22 mouse cellular contexts compared by ENCODE assay signal in genomic region chr4:109273586-109274240, GRCm38 (mm10). TPM values are rescaled to one million over a fixed set of nuclear protein-coding genes. Genes with fewer than 3 reads are reported as not detected.
DNase-seq lines count a peak whose midpoint lies in the region; ATAC-seq and TF ChIP-seq lines count a peak whose summit lies in the region.
"Had no signal": no experiment of that assay in that cellular context is flagged by ENCODE, and none has a peak within 500 bp of the region (broad histone marks: within the 10 kb centered on the region; RNA-seq: fewer than 3 reads in every experiment).

No protein-coding gene starts in this region.

- no peak for TF ChIP-seq CTCF in forebrain, postnatal 0 days (IDR thresholded peaks at IDR 0.05; ENCODE audit: low read depth)
- TF ChIP-seq CTCF in left cerebral cortex, adult 2 months (IDR thresholded peaks at IDR 0.05), result no peak

- no peak overlapping the region for H3K4me2 ChIP-seq in forebrain, postnatal 0 days (ENCODE audit: low read depth)
- H3K4me2 ChIP-seq in forebrain, embryonic 16.5 days (ENCODE audit: low read length), result no peak overlapping the region
- H3K4me2 ChIP-seq: hindbrain, embryonic 15.5 days; limb, embryonic 12.5 days; neural tube, embryonic 12.5 days had no signal

- peak; percentile 5 for DNase-seq in forebrain, postnatal 0 days
- no peak for DNase-seq in left cerebral cortex, adult 2 months (ENCODE audit: extremely low spot score in 1 of 2, low spot score in 2 of 2)
- DNase-seq in left cerebral cortex, adult 9 months (ENCODE audit: low spot score in 2 of 2), result no peak
- DNase-seq in adipocyte (ENCODE audit: low spot score), result peak; percentile 75
- peak; percentile 55 for DNase-seq in naive thymus-derived CD4-positive, alpha-beta T cell, adult 2 months (ENCODE audit: low read depth)
- no peak for DNase-seq in lung, postnatal 4 days
- no peak for DNase-seq in spleen, adult 18-20 months
- DNase-seq: adrenal gland, postnatal 10 days; cerebellum, postnatal 14 days; heart, postnatal 10 days; kidney, adult 18-20 months; kidney, postnatal 4 days; lung, postnatal 14 days; thymus, adult 18-20 months had no signal

- H3K27ac ChIP-seq in forebrain, postnatal 0 days (ENCODE audit: low read depth, low read length), result no peak overlapping the region
- H3K27ac ChIP-seq in forebrain, embryonic 16.5 days (ENCODE audit: low read length), result no peak overlapping the region
- peak overlapping the region; percentile 67 for H3K27ac ChIP-seq in left cerebral cortex, adult 2 months
- H3K27ac ChIP-seq: embryonic facial prominence, embryonic 10.5 days; hindbrain, embryonic 15.5 days; limb, embryonic 12.5 days; liver, embryonic 14.5 days; neural tube, embryonic 12.5 days had no signal

- H3K36me3 ChIP-seq in forebrain, postnatal 0 days (ENCODE audit: insufficient read depth), result no peaks in the 10 kb centered on the region
- no peaks in the 10 kb centered on the region for H3K36me3 ChIP-seq in forebrain, embryonic 16.5 days (ENCODE audit: control insufficient read depth, insufficient read depth)
- H3K36me3 ChIP-seq: embryonic facial prominence, embryonic 10.5 days; hindbrain, embryonic 15.5 days; limb, embryonic 12.5 days; neural tube, embryonic 12.5 days had no signal

- WGBS in forebrain, postnatal 0 days, result 81% methylated on average over 2 of the region's 2 CpGs
- 90% methylated on average over 2 of the region's 2 CpGs for WGBS in forebrain, embryonic 16.5 days

- no peaks in the 10 kb centered on the region for H3K4me1 ChIP-seq in forebrain, postnatal 0 days (ENCODE audit: insufficient read depth)
- H3K4me1 ChIP-seq in forebrain, embryonic 16.5 days (replicated peaks; ENCODE audit: control insufficient read depth, insufficient read depth, low read length), result 0 out of 2 replicates have a peak, but pooled peaks cover 3% of the 10 kb centered on the region
- H3K4me1 ChIP-seq: embryonic facial prominence, embryonic 10.5 days; hindbrain, embryonic 15.5 days; limb, embryonic 12.5 days; neural tube, embryonic 12.5 days had no signal

- H3K9me3 ChIP-seq in forebrain, postnatal 0 days (ENCODE audit: low read length), result no peaks in the 10 kb centered on the region
- no peaks in the 10 kb centered on the region for H3K9me3 ChIP-seq in forebrain, embryonic 16.5 days (ENCODE audit: control insufficient read depth, low read length)
- H3K9me3 ChIP-seq: embryonic facial prominence, embryonic 10.5 days; hindbrain, embryonic 15.5 days; limb, embryonic 12.5 days; neural tube, embryonic 12.5 days had no signal

- intact Hi-C loops in left cerebral cortex, adult 2 months (cut with DNase I), result no loop called here

- no peak overlapping the region for H3K9ac ChIP-seq in forebrain, postnatal 0 days
- H3K9ac ChIP-seq in forebrain, embryonic 16.5 days (replicated peaks; ENCODE audit: low read depth, low read length), result no peak overlapping the region
- H3K9ac ChIP-seq: hindbrain, embryonic 15.5 days; limb, embryonic 12.5 days; liver, embryonic 14.5 days; neural tube, embryonic 12.5 days had no signal

- ATAC-seq in forebrain, postnatal 0 days, result no peak
- ATAC-seq in forebrain, embryonic 16.5 days, result no peak
- ATAC-seq: midbrain, embryonic 16.5 days had no signal

- no peak overlapping the region for H3K4me3 ChIP-seq in forebrain, postnatal 0 days (ENCODE audit: low read depth, low read length)
- no peak overlapping the region for H3K4me3 ChIP-seq in forebrain, embryonic 16.5 days (replicated peaks; ENCODE audit: low read length)
- no peak overlapping the region for H3K4me3 ChIP-seq in left cerebral cortex, adult 2 months
- H3K4me3 ChIP-seq: embryonic facial prominence, embryonic 10.5 days; erythroblast, embryonic 14.5 days; hindbrain, embryonic 15.5 days; limb, embryonic 12.5 days; neural tube, embryonic 12.5 days had no signal

- H3K27me3 ChIP-seq in forebrain, postnatal 0 days (ENCODE audit: insufficient read depth, low read length), result no peaks in the 10 kb centered on the region
- no peaks in the 10 kb centered on the region for H3K27me3 ChIP-seq in forebrain, embryonic 16.5 days (replicated peaks; ENCODE audit: control insufficient read depth, insufficient read depth, low read length)
- H3K27me3 ChIP-seq: hindbrain, embryonic 15.5 days; limb, embryonic 12.5 days; neural tube, embryonic 12.5 days had no signal

RNA-seq across cellular contexts. Expression of gene Eps15, which starts 6.4 kb away (rescaled TPM):
- 108 and 109 TPM in 2 replicates for total RNA-seq in forebrain, postnatal 0 days (2014; rRNA removed)
- 33.1 and 42.6 TPM in 2 replicates for polyA plus RNA-seq in forebrain, postnatal 0 days (2015; fragmentation: Nextera tagmentation; extraction: Ambion mirVana)
- 41.5 and 46.0 TPM in 2 replicates for polyA plus RNA-seq in forebrain, embryonic 16.5 days (2015; fragmentation: Nextera tagmentation; extraction: Ambion mirVana)
- total RNA-seq in left cerebral cortex, adult 2 months (2021), result 100 to 1,000 TPM; 180 to 186 TPM

RNA-seq across cellular contexts. Expression of gene Calr4, which starts 39.4 kb away (rescaled TPM):
- total RNA-seq in forebrain, postnatal 0 days (2014; rRNA removed), result 0.23 and 0.62 TPM in 2 replicates
- polyA plus RNA-seq in forebrain, postnatal 0 days (2015; fragmentation: Nextera tagmentation; extraction: Ambion mirVana), result 0.08 and 0.29 TPM in 2 replicates
- 0.44 and 0.51 TPM in 2 replicates for polyA plus RNA-seq in forebrain, embryonic 16.5 days (2015; fragmentation: Nextera tagmentation; extraction: Ambion mirVana)
- under 1 TPM; 0.25 to 0.56 TPM for total RNA-seq in left cerebral cortex, adult 2 months (2021)
- polyA plus RNA-seq: erythroblast, embryonic 14.5 days; limb, embryonic 12.5 days had no signal

Comparison
In these comparisons a context has a peak if more than half of its experiments do, and no peak if none do; other contexts are left out.
1. DNase-seq: peak in forebrain, postnatal 0 days (single experiment), adipocyte (single experiment) and naive thymus-derived CD4-positive, alpha-beta T cell, adult 2 months (single experiment); none in left cerebral cortex, adult 2 months (0 of 2), left cerebral cortex, adult 9 months (0 of 2), lung, postnatal 4 days (0 of 2) and spleen, adult 18-20 months (0 of 2).